Comparison of ENCODE assay signal across 8 mouse cellular contexts in genomic region chr7:112679171-112679512, GRCm38 (mm10). TPM values are rescaled to one million over a fixed set of nuclear protein-coding genes. Genes with fewer than 3 reads are reported as not detected.
DNase-seq lines count a peak whose midpoint lies in the region; ATAC-seq lines count a peak whose summit lies in the region.

Tead1 (plus strand) TSS chr7:112679318.

- H3K4me3 ChIP-seq in hindbrain, embryonic 14.5 days (replicated peaks; ENCODE audit: low read length), result peak within 1 kb of the TSS; percentile 91

- DNase-seq in ZHBTc4 (ENCODE audit: low read depth, low spot score), result peak; percentile 96
- peak; percentile 99 for DNase-seq in cerebellum, postnatal 14 days
- peak; percentile 93 for DNase-seq in gastrocnemius, adult 18-20 months (ENCODE audit: low spot score)
- peak; percentile 94 for DNase-seq in hindbrain, embryonic 14.5 days (ENCODE audit: low spot score)
- peak; percentile 73 for DNase-seq in left cerebral cortex, adult 11 months (ENCODE audit: low spot score)
- peak; percentile 98 for DNase-seq in lung, postnatal 14 days
- peak; percentile 91 for DNase-seq in right cerebral cortex, adult 18-20 months
- peak; percentile 98 for DNase-seq in urinary bladder, postnatal 10 days (ENCODE audit: low spot score)

- WGBS in hindbrain, embryonic 14.5 days, result under 1% methylated on average over 43 of the region's 57 CpGs

- H3K36me3 ChIP-seq in hindbrain, embryonic 14.5 days (replicated peaks; ENCODE audit: control insufficient read depth, insufficient read depth), result no peaks in the 10 kb centered on the region

- H3K9me3 ChIP-seq in hindbrain, embryonic 14.5 days (ENCODE audit: control insufficient read depth, low read length), result no peaks in the 10 kb centered on the region

- H3K27me3 ChIP-seq in hindbrain, embryonic 14.5 days (ENCODE audit: control insufficient read depth, insufficient read depth, low read length), result 0 out of 2 replicates have a peak, but pooled peaks cover 3% of the 10 kb centered on the region

- peak within 1 kb of the TSS; percentile 84 for H3K9ac ChIP-seq in hindbrain, embryonic 14.5 days

- peak; percentile 88 for ATAC-seq in hindbrain, embryonic 14.5 days (ENCODE audit: low FRiP score)

- peak within 1 kb of the TSS; percentile 91 for H3K27ac ChIP-seq in hindbrain, embryonic 14.5 days

- peaks cover 29% of the 10 kb centered on the region for H3K4me1 ChIP-seq in hindbrain, embryonic 14.5 days (replicated peaks; ENCODE audit: control insufficient read depth, insufficient read depth, low read length)

- peak within 1 kb of the TSS; percentile 94 for H3K4me2 ChIP-seq in hindbrain, embryonic 14.5 days (replicated peaks)

RNA-seq across cellular contexts. Expression of gene Tead1, which starts in this region (rescaled TPM):
- total RNA-seq in gastrocnemius, adult 18-20 months (2021), result 100 to 1,000 TPM; 217 to 238 TPM
- 6.5 and 16.0 TPM in 2 replicates for polyA plus RNA-seq in hindbrain, embryonic 14.5 days (2014; fragmentation: Nextera tagmentation; extraction: Ambion mirVana)

Comparison
In these comparisons a context has a peak if more than half of its experiments do, and no peak if none do; other contexts are left out.
1. Peak in every context shown above with its lines: DNase-seq, ATAC-seq, H3K4me3 ChIP-seq and H3K27ac ChIP-seq.